15 mouse cellular contexts compared by ENCODE assay signal in genomic region chr5:111194829-111195228, GRCm38 (mm10).
DNase-seq lines count a peak whose midpoint lies in the region; ATAC-seq and TF ChIP-seq lines count a peak whose summit lies in the region.
"Had no signal": no experiment of that assay in that cellular context is flagged by ENCODE, and none has a peak within 500 bp of the region (broad histone marks: within the 10 kb centered on the region; RNA-seq: fewer than 3 reads in every experiment).

No protein-coding gene starts in this region.

- H3K36me3 ChIP-seq in hindbrain, postnatal 0 days (ENCODE audit: insufficient read depth, low read length), result no peaks in the 10 kb centered on the region
- H3K36me3 ChIP-seq: heart, embryonic 12.5 days had no signal

- no peak overlapping the region for H3K4me3 ChIP-seq in hindbrain, postnatal 0 days (ENCODE audit: low read length)
- no peak overlapping the region for H3K4me3 ChIP-seq in lung, adult 2 months (replicated peaks; ENCODE audit: extremely low read depth, low read depth, low read length)
- H3K4me3 ChIP-seq: heart, embryonic 12.5 days; kidney, embryonic 15.5 days had no signal

- in situ Hi-C loops in Patski (cut with MboI; ENCODE audit: low pct_unique_long_range_greater_than_20kb), result no loop called here

- CTCF ChIA-PET in Patski (lab: Charles Lee), result interaction anchor here (1.0 to 1.7 kb wide), 2 partner anchors 14 to 62 kb away, joined by 5 to 6 read pairs; no protein-coding TSS in a partner anchor

- H3K27ac ChIP-seq in hindbrain, postnatal 0 days, result 0 out of 2 replicates have a peak overlapping the region, but pooled peaks have one; percentile 36
- H3K27ac ChIP-seq: kidney, embryonic 15.5 days had no signal

- POLR2A ChIA-PET in Patski (lab: Charles Lee), result interaction anchor here (0.9 kb wide), 1 partner anchor 10 kb away, joined by 3 read pairs; no protein-coding TSS in a partner anchor

- peaks cover 18% of the 10 kb centered on the region for H3K4me1 ChIP-seq in hindbrain, postnatal 0 days (ENCODE audit: insufficient read depth, low read length)
- peaks cover 7% of the 10 kb centered on the region; the same call in 1 of the 2 replicates for H3K4me1 ChIP-seq in lung, adult 2 months (ENCODE audit: control insufficient read depth, insufficient read depth, low read length)

- peak; percentile 64 for DNase-seq in CD4-positive, CD25-positive, alpha-beta regulatory T cell, adult 2 months (ENCODE audit: low read depth, low spot score)
- no peak for DNase-seq in Patski (ENCODE audit: low read depth, low spot score)
- no peak for DNase-seq in hindbrain, postnatal 0 days (ENCODE audit: low spot score)
- peak; percentile 37 to 39 for DNase-seq in natural killer cell, adult 2 months (ENCODE audit: low spot score in 2 of 2)
- no peak for DNase-seq in cerebellum, postnatal 10 days
- no peak for DNase-seq in lung, adult 2 months
- DNase-seq in layer of hippocampus, postnatal 36 days, result no peak
- DNase-seq: adrenal gland, postnatal 25 days; gastrocnemius, postnatal 36 days; liver; lung, embryonic 14.5 days; right cerebral cortex, adult 18-20 months; spleen, adult 18-20 months had no signal

- no peaks in the 10 kb centered on the region for H3K9me3 ChIP-seq in hindbrain, postnatal 0 days (ENCODE audit: low read length)
- H3K9me3 ChIP-seq: heart, embryonic 12.5 days; kidney, embryonic 15.5 days had no signal

- H3K4me2 ChIP-seq in hindbrain, postnatal 0 days (ENCODE audit: low read depth, low read length), result no peak overlapping the region
- H3K4me2 ChIP-seq: heart, embryonic 12.5 days; kidney, embryonic 15.5 days; lung, embryonic 14.5 days had no signal

- no peak for TF ChIP-seq CTCF in Patski (IDR thresholded peaks at IDR 0.05)
- TF ChIP-seq CTCF in hindbrain, postnatal 0 days (IDR thresholded peaks at IDR 0.05; ENCODE audit: low read depth), result no peak
- TF ChIP-seq CTCF in lung, adult 2 months (IDR thresholded peaks at IDR 0.05; ENCODE audit: insufficient read depth, low read length), result no peak

- H3K27me3 ChIP-seq in Patski, result no peaks in the 10 kb centered on the region
- H3K27me3 ChIP-seq in hindbrain, postnatal 0 days (ENCODE audit: insufficient read depth, low read length), result no peaks in the 10 kb centered on the region
- H3K27me3 ChIP-seq: kidney, embryonic 15.5 days had no signal

- WGBS in hindbrain, postnatal 0 days, result 41% methylated on average over 2 of the region's 2 CpGs
- WGBS in lung, adult 2 months, result 40% methylated on average over 2 of the region's 2 CpGs

- peak; percentile 65 for ATAC-seq in Patski
- no peak for ATAC-seq in hindbrain, postnatal 0 days

- TF ChIP-seq POLR2A in lung, adult 2 months (IDR thresholded peaks at IDR 0.05; ENCODE audit: borderline replicate concordance, extremely low read depth, low read depth, low read length), result no peak

- no peak overlapping the region for H3K9ac ChIP-seq in hindbrain, postnatal 0 days (replicated peaks; ENCODE audit: low read length)
- H3K9ac ChIP-seq: heart, embryonic 12.5 days; kidney, embryonic 15.5 days; lung, embryonic 14.5 days had no signal

Comparison
In these comparisons a context has a peak if more than half of its experiments do, and no peak if none do; other contexts are left out.
1. DNase-seq: peak in CD4-positive, CD25-positive, alpha-beta regulatory T cell, adult 2 months (single experiment) and natural killer cell, adult 2 months (2 of 2); none in Patski (single experiment), hindbrain, postnatal 0 days (single experiment), cerebellum, postnatal 10 days (0 of 2), lung, adult 2 months (single experiment) and layer of hippocampus, postnatal 36 days (0 of 2).